Mouse (Mus musculus) mesoderm, embryonic 11.5 days (tissue): ENCODE data around the gene Msn.

Experiments
- DNase-seq: peaks from one replicate; pipeline ENCODE4 v3.0.0-alpha.2; 2012; ENCODE audit warnings: low read depth, low spot score

The Msn gene

DNA sequence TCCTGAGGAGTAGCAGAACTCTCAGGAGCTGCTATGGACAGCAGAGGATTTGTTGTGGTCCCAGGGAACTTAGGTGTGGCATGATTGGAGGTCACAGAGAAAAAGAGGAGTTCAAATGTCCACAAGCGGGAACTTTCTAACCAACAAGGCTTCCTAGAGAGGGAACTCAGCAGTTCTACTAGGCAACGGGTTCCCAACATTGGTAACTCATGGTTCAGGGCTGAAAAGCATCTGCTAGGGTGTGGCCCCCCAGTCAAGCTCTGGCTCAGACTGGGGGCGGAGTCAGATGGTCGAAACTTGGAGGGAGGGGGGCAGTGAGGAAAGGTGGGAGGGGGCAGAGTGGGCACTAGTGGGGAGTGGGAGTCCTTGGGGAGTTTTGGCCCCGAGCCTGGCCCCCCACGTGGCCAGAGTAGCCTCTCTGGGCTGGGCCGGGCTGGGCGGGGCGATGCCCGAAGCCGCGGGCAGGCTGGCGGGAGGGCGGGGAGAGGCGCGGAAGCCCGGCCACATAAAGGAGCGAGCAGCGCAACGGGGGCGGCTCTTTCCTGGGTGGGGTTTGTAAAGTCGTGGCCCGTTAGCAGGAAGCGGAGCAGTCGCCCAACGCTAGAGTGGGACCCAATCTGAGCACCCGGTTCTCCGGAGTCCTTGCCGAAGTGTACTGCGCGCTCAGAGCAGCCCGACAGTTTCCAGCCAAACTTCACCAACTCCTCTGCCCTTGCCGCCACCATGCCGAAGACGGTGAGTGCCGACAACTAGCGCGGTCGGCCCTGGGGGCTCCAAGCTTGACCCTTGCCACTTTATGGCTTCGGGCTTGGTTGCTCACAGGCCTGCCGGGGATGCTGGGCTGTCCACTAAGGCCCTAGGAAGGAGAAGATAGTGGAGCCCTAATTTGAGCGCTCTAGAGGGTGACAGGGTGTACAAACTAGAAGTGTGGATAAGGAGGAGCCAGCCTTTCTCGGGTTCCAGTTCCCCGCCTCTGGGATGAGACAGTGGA is at the start of gene Msn:
Gene Msn (plus strand): TSS at position 534 of the 991 bp plus-strand sequence.
- peak; percentile 50 for DNase-seq

DNA sequence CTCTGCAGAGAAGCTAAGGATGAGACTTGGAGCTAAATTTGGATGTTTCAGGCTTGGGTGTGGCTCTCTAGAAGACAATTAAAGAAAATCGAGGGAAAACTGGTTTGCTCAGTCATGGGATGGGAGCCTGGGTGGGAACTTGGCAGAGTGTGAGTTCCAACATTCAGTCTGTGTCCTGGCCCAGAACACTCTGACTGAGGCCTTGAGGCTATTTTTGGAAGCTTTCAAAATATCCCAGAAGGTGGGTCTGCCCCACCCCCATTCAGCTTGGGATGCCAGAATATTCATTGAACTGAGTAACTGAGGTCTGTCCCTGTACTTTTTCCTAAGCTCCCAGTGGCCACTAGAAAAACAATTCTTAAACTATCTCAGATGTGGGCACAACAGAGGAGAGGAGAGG is 43.0 kb upstream of the Msn start:
- no peak for DNase-seq

DNA sequence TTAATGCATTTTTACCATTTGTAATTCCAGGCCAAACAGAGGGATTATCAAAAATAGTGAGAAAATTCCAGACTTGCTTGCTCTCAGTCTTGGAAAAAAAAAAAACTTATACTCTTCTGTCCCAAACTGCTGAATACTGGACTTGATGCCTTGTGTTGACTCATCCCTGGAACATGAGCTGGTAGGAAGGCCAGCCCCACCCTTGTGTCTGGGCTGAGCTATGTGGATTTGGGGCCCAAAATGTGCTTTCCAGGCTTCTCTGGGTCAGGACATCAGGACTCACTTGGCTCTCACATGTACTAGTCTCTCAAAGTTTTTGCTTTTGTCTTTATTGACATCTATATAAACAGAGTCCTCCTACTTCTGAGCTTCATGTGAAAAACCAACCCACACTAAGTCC is 18.1 kb upstream of the Msn start:
- no peak for DNase-seq

DNA sequence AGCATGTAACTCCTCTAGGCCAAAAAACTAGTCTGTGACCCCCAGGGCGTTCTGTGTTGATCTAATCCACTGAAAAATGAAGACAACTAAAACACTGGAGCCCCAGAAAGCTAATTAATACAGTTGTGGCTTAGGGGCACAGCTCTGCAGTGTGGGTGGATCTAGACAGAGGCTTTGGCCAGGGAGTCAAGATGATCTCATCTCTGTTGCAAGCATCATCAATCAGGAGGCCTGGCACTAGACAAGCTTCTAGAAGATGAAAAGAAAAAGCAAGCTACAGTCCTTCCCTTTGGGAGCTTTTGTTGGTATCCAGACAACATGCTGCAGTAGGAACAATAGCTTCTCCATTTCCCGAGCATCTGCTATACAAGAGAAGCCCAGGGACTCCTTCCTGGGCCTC is 9.6 kb upstream of the Msn start:
- no peak for DNase-seq

DNA sequence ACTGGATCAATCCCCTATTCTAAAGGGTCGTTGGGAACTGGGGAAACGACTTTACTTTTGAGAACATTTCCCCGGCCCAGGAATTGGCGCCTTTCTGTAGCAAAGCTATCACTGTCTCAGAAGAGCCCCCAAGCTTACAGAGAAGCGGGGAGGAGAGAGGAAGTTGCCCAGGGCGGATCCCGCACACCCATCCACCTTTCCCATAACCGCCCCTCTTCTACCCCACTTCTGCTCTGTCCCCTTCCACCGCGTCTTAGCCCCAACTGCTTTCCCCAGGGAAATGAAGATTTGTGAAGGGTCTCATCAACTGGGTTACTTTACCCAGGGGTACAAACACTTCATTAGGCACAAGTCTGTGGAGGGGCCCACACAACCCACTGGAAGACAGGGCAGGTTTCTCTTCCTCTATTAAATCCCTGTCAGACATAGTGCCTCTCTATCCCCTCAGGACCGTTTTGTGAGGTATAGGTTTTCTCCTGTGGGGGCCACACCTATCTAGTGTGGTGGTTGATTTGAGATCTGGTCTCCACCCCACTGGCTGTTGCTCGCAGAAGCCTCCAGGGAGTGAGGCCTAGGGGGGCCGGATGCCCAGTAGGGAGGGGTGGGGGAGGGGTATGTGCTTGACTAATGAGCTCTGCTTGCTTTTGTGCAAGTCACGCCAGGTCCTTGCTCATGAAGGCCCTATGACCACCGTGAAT is 820 bp downstream of the Msn start:
- peak; percentile 55 for DNase-seq

DNA sequence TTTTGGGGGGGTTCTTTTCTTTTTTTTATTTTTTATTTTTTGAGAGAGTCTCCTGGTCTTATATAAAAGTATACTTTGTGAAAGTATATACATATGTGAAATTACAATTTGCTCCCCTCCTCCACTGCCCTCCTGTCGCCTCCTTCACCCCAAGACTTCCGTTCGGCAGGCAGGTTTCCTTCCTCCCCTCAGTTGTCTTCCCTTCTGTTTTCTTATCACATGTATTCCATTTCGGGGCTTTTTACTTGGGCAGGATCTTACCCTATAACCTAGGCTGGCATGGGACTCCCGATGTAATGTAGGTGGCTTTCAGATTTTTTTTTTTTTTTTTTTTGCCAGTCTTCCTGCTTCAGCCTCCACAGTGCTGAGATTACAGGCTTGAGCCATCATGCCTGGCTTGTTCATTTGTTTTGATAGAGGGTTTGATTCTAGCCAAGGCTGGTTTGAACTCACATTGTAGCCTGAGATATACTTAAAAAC is 1.7 kb downstream of the Msn start:
- DNase-seq, result no peak

DNA sequence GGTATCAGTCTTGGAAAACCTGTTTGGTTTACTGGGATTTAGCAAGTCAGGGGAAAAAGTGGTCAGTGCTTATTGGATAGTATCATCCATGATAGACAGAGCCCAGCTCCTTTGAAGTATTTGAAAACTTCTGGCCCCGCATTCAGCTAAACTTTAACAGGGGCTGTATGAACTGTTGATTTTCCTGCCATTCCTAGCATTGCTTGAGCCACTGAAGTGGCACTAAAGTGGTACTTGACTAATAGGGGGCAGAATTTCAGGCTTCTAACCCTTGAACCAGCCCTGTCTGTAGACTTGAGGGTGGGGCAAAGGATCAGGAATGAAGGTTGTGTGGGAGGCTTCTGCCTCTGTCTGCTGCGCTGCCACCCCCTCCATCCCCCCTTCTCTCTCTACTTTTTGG is 3.2 kb downstream of the Msn start:
- no peak for DNase-seq

DNA sequence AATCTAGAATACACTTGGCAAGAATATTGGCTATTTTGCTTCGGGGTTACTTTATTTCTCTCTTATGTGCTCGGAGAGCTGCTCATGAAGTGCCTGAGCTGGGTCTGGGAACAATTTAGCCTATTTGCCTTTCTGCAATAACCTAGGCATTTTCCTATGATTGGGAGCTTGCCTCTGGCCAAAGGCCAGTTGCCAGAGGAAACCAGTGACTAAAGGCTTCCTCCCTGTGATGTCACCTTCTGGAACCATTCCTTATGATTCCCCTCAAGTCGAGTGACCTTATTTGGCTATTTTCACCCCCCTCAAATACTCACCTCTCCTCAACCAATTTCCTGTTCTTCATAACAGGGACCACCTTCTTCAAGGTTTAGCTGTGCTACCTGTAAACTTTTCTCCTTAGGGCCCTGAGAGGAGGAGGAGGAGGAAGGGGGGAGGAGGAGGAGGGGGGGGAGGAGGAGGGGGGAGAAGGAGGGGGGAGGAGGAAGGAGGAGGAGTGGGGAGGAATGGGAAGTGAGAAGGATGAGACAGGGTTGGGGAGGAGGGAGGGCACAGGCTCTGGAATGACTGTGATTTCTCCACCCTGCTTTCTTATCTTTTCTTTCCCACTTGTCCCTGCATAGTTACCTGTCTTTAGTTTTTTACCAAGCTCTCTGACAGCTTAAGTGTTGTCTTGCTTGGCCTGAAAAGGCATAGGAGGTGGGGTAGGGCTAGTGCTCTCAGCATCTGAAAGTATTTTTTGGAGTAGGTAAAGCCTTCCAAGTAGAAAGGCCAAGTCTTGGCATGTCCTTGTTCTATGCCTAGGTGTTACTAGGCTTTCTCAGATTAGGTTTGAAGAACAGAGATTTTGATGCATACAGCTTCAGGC is 11.8 kb downstream of the Msn start:
- no peak for DNase-seq

DNA sequence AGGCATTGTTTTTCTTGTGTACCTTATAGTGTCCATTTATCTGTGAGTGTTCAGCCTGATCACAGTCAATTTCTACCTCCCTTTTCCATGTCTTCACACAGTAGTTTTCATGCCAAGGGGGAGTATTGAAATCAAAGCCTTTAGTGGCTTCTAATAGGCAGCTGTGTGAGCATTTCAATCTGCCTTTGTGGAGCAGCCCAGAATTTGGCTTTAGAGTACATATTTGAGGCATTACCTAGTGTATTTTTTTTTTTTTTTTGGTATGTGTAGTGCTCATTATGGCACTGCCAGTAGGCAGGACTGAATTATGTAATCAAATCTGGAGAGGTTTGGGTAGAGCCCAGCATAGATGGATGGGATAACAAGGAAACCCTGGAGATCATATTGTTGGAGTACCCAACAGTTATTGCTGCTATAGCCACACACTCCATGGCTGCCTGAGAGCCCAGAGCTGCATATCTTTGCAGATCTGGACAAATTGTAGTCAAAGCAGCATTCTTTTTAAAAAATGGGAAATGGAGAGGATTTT is 17.3 kb downstream of the Msn start:
- no peak for DNase-seq

DNA sequence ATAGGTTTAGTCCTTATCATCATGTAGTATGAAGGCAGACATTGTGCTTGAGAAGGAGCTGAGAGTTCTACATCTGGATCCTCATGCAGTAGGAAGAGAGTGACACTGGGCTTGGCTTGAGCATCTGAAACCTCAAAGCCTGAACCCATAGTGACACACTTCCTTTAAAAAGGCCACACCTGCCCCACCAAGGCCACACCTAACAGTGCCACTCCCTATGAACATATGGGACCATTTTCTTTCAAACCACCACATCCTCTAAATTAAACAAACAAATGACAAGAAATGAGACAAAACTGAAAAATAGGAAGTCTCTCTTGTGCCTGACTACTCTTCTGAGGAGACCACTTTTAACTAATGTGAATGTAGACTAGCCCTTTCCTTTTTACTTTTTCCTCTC is 19.7 kb downstream of the Msn start:
- DNase-seq, result no peak

DNA sequence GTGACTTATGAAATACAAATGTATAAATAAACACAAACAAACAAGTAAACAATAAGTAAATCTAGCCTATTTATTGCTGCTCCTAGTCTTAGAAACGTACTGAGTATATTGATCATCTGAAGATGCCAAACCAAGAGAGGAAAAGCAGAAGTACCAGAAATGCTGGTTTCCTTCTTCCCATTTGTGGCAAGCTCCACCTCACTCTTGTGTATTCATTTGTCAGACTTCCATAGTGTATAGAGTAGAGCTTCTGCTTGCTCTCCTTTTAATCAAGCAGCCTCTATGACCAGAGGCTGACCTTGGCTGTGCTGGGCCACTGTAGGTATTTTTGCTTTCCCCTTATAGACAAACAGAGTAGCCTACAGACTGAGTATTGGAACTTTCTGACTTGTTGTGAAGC is 21.5 kb downstream of the Msn start:
- no peak for DNase-seq

DNA sequence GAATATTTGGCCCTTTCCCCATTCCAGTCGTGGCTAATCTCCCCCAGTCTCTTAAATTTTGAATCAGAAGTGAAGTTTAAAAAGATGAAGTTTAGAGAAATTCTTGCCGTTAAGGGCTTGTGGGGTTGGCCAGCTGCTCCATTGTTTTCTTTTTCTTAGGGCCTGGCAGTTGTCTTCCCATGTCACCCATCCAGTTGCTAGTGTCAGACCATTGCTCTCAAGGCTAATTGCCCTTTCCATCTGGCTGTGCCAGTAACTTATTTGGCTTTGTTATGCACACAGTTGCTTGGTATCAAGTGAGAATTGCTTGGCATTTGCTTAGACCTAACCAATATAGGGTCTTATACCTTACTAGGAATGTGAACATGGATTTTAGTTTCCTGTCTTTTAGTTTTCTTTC is 24.2 kb downstream of the Msn start:
- no peak for DNase-seq

DNA sequence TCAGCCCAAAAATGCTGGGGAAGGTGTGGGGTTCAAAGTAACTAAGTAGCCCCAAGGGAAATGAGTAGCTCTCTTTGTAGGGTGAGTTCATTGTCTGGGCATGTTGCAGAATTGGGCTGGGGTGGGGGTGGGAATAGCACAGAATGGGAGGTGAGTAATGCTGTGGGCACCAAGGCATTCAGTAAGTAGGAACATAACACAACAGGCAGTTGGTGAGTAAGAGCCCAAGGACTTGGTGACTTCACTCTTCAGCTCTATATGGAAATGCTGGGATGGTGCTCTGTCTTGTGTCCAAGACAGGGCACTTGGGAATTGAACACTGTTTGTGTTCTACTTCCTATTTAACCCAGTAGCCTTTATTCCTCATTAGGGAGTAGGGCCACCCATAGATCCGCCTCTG is 26.1 kb downstream of the Msn start:
- DNase-seq, result no peak

DNA sequence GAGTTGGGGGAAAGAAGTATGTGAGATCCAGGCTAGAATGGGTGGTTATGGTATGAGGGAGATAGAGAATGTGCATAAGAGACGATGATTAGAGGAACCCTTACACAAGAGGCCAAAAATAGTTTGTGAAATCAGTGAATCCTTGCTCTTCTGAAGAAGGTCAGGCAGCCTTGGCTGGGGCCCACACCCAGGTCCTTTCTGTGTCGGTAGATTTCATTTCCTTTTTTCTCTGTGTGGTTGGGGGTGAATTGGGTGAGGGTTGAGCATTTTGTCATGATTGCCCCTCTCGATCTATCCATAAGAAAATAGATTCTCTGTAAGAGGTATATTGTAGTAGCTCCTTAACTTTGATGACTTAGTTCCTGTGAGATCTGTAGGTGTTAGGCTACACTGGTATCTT is 31.0 kb downstream of the Msn start:
- no peak for DNase-seq

DNA sequence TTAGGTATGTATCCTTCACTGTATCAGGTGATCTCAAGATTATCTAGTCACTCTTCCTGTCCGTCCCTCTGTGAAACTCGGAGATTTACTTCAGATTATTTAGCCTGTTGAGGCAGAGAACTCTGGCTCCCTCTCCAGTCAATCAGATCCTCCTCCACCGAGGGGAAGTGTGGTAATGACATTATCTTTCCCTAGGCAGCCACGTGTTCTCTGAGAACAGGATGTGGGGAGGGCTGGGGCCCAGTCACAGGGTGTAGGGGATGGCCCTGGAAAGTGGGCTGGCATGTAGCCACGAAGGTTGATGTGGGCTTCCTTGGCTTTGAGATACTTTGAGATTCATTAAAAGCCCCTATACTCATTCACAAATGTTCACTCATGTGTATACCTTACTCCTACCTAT is 34.3 kb downstream of the Msn start:
- peak; percentile 10 for DNase-seq

DNA sequence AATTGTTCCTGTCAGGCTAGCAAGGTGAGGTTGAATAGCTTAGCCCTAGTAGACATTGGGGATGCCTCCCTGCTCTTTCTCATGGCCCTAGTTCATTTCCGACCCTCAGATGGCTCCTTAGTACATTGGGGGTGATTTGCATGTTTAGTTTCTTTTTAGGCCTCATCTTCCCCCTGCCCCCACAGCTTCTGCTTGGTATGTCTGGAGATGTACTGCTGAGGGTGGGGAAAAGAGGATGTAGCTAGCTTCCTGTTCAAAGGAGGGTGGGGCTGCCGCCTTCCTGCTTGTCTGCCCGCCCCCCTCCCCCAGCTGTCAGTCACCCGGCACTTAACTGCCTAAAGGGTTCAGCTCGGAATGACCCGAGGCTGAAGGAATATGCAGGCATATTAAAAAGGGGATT is 34.8 kb downstream of the Msn start:
- DNase-seq, result no peak

DNA sequence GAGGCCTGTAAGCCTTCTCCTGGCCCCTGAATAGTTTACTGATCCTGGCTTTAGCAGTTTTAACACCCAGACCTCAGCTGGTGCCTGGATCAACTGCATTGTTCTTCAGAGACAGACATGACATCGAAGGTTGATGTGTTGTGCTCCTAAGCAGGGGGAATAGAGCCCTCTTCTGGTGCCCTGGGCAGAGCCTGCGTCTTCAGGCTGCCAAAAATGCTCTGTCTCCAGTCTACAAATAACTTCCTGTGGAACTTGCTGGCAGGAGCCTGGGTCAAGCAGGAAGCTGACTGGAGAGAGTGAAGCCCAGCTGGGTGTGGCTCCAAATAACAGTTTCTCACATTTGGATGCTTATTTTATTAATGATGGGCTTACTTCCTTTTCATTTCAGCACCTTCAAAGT is 37.4 kb downstream of the Msn start:
- no peak for DNase-seq

DNA sequence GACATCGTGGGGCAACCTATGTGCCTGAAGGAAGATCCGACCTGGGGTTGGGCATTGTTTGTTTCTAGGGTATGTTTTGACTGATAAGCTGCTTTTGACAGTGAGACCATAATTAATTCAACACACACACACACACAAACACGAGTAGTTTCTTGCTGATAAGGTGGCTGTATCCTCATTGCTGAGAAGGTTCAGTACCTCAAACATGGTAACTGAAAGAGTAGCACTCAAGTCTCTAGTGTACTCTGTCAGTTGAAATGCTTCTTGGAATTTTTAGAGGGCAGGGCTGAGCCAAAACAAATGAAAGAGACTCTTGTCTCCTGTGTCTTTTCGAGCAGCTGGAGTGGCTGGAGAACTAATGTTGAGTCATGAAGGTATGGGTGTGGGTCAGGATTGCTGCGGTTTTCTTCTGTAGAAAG is 38.4 kb downstream of the Msn start:
- DNase-seq, result no peak

DNA sequence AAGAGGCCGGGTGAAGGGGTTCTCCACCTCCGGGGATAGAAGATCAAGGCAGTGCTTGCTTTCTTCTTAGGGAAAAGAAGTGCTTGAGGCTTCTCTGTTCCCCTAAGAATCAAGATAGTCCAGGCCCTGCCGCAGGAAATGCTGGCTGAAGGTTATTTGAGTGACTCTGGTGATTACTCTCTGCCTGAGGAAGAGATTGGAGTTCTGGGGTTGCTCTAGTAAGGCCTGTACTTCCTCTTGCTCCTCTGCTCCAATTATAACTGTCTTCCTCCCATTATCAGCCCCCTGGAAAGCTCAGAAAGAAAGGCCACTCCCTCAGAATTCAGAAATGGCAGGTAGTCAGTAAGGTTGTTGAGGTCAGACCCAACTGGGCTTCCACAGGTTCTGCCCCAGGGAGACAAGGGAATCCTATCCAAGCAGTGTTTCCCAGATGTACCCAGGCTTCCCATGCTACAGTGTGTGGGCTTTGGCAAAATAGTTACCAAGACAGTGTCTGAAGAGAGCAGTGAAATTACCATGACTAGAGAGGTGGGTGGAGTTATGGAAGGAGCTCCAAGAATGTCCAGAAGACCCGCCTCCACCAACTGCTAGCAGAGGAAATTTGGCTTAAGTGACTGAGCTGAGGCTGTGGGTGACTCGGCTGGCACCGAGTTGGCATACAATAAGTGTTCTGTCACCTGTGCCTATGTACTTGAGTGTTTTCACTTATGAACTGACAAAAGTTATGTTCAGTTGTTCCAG is 39.2 kb downstream of the Msn start:
- DNase-seq, result no peak

DNA sequence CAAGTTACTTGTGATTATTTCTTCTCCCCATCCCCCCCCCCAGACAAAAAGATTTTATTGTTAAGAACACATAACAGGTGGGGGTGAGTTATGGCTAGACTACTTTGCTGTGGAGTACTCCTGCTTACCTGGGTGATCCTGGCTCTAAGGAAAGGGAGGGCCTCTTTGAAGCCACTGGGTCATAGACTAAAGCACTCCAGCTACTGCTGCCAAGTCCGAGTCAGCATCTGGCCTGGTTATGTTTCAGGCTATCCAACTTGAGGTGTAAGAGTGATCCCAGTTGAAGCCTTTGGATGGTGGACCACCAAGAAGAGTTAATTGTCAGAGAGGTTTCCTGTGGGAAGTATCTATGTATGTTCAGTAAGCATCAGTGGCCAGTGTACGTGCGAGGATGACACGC is 39.7 kb downstream of the Msn start:
- no peak for DNase-seq

DNA sequence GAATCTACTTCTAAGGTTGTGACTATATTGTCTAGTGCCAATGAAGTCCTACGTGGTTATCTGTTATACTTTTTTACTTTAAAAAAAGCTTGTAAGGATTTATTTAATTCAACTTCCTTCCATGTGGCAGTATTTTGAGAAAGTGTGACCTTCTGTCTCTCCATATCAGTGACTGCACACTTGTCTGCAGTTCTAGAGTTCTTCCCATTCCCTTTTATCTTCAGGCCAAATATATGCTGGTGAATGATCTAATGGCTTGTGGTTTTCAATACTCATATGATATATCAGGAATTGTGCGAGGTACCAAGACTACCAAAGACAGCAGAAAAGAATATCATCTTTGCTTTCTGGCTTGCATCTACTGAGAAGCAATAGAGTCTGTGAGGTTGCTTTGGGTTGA is 43.4 kb downstream of the Msn start:
- DNase-seq, result no peak
